Mouse (Mus musculus) embryonic facial prominence, embryonic 14.5 days (tissue): ENCODE results near the gene Tomm20. TPM values are rescaled to one million over a fixed set of nuclear protein-coding genes. Genes with fewer than 3 reads are reported as not detected.
"Not testable (repeated sequence)": the region's sequence is repeated elsewhere in the genome, so short reads cannot be mapped to it uniquely, and the experiment has no call there.

Source experiments
- ATAC-seq: fragments of 200-750 bp; cut with Nextera tagmentation; 2 replicates; pipeline ENCODE4 v1.8.0; 2017; ENCODE audit warnings: low read depth, moderate number of reproducible peaks, moderate TSS enrichment
- DNase-seq: peaks from one replicate; pipeline ENCODE4 v3.0.0-alpha.2; 2015; ENCODE audit warnings: low spot score
- H3K27ac ChIP-seq: fragments of 300-500 bp; sonication (generic); replicated peaks from 2 replicates; pipeline ENCODE4 v1.5.1; 2014; ENCODE audit warnings: low read depth, mild to moderate bottlenecking, low read length, moderate library complexity
- H3K27me3 ChIP-seq: fragments of 300-500 bp; sonication (generic); replicated peaks from 2 replicates; pipeline ENCODE4 v1.6.1; 2014; ENCODE audit warnings: low read length; ENCODE audit not compliant: control insufficient read depth, insufficient read depth
- H3K36me3 ChIP-seq: fragments of 300-500 bp; sonication (generic); 2 replicates; pipeline ENCODE4 v1.6.1; 2014; ENCODE audit warnings: low read length, mixed read lengths; ENCODE audit not compliant: control insufficient read depth, insufficient read depth
- H3K4me1 ChIP-seq: fragments of 300-500 bp; sonication (generic); 2 replicates; pipeline ENCODE4 v1.6.1; 2014; ENCODE audit warnings: antibody characterized with exemption, low read length; ENCODE audit not compliant: control insufficient read depth, insufficient read depth
- H3K4me2 ChIP-seq: fragments of 300-500 bp; sonication (generic); 2 replicates; pipeline ENCODE4 v1.6.1; 2014; ENCODE audit warnings: low read depth, mild to moderate bottlenecking, low read length, moderate library complexity, mixed read lengths
- H3K4me3 ChIP-seq: fragments of 300-500 bp; sonication (generic); 2 replicates; pipeline ENCODE4 v1.5.1; 2014; ENCODE audit warnings: low read depth, mild to moderate bottlenecking, low read length
- H3K9ac ChIP-seq: fragments of 300-500 bp; sonication (generic); 2 replicates; pipeline ENCODE4 v1.6.1; 2014; ENCODE audit warnings: low read depth, mild to moderate bottlenecking, low read length, moderate library complexity, mixed read lengths
- H3K9me3 ChIP-seq: fragments of 300-500 bp; sonication (generic); 2 replicates; pipeline ENCODE4 v1.6.1; 2016; ENCODE audit warnings: low read length; ENCODE audit not compliant: control insufficient read depth
- WGBS: fragments of 180-500 bp; shearing (Covaris S2); extraction: QIAGEN DNeasy Blood & Tissue Kit; methylation state at CpG from one replicate; pipeline ENCODE4 v1.1.7; 2014; 5-methylcytosine and 5-hydroxymethylcytosine counted together
- polyA plus RNA-seq: library from polyadenylated mRNA; unstranded; fragments of >200 nt; fragmentation: Nextera tagmentation; extraction: Ambion mirVana; gene quantifications from 2 replicates; pipeline ENCODE4 v1.2.1, GENCODE M21; 2014

The Tomm20 gene
- 200 and 217 TPM in 2 replicates for polyA plus RNA-seq

DNA sequence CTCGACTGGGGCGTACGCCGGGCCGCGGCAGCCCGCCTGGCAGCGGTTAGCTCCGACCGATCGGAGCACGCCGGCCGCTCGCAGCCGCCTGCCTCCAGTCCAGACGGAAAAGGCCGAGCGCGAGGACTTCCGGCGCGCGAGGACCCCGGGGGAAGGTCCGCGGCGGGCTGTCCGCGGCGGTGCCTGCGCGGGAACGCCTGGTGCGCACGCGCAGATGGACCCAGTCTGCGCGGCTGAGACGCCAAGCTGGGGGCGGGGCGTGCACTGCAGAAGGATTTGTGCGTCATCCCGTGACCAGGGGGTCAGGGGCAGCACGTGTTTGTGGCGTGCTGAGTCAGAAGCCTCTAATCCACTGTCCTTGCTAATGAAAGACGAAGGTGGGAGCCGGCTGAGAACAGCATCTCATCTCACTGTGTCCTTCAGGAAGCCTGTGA is at the start of gene Tomm20:
Gene Tomm20, minus strand, starts transcription at position 115 of the 434 bp plus-strand sequence.
- Histone ChIP-seq H3K4me2 (peak within 1 kb of the TSS; percentile 84), H3K36me3 (peaks cover 30% of the 10 kb centered on the region), H3K9ac (peak within 1 kb of the TSS; percentile 92), H3K9me3 (no peaks in the 10 kb centered on the region), H3K4me3 (peak within 1 kb of the TSS; percentile 84), H3K27me3 (no peaks in the 10 kb centered on the region), H3K27ac (peak within 1 kb of the TSS; percentile 92), H3K4me1 (peaks cover 12% of the 10 kb centered on the region)
- DNase-seq (peak; percentile 97), ATAC-seq (peak; percentile 94)
- WGBS: 0% methylated on average over 7 of the region's 48 CpGs

DNA sequence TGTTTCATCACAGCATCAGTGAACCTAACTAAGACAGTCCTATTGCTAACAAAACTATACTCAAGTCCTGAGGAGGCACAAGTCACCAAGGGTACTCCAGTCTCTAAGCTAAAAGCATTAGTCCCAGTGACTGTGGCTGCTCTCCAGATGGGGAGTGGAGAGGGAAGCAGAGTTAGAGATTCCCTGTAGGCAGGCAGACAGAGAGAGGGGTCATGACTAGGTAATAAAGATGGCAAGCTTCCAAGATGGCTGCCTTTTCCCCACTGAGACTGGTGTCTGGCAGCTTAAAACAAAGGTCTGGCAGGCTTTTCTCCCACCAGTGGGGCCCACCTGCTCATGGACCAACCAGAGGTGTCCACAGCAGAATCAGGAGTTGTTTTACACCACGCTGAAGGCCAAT is 48.9 kb upstream of the Tomm20 start:
- Histone ChIP-seq H3K4me2 (no peak overlapping the region), H3K4me1 (no peaks in the 10 kb centered on the region), H3K4me3 (no peak overlapping the region), H3K36me3 (no peaks in the 10 kb centered on the region), H3K9me3 (peaks cover 5% of the 10 kb centered on the region; the same call in 1 of the 2 replicates), H3K27ac (no peak overlapping the region), H3K27me3 (no peaks in the 10 kb centered on the region), H3K9ac (no peak overlapping the region)
- 77% methylated on average over 1 of the region's 1 CpGs for WGBS
- ATAC-seq: no peak
- no peak for DNase-seq

DNA sequence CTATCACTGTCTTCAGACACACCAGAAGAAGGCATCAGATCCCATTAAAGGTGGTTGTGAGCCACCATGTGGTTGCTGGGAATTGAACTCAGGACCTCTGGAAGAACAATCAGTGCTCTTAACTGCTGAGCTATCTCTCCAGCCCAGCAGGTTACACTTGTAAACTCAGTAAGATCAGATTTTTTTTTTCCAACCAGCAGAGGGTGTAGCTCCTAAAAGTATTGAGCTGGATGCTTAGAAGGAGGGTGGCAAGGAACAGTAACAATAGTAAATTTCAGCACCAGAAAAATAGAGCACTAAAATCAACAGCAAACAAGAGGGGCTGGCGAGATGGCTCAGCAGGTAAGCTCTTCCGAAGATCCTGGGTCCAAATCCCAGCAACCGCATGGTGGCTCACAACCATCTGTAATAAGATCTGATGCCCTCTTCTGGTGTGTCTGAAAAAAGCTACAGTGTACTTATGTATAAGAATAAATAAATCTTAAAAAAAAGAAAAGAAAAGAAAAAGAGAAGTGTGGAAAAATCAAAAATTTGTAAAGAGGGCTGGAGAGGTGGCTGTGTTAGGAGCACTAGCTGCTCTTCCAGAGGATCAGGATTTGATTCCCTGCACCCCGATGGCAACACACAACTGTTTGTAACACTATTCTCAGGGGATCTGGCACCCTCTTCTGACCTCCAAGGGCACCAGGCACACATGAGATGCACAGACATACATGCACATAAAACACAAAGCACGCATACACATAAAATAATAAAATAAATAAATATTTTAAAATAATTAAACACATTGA is 43.9 kb upstream of the Tomm20 start:
- ATAC-seq (no peak), DNase-seq (peak; percentile 70)
- Histone ChIP-seq H3K9me3 (peaks cover 5% of the 10 kb centered on the region; the same call in 1 of the 2 replicates), H3K4me3 (no peak overlapping the region), H3K27ac (no peak overlapping the region), H3K27me3 (no peaks in the 10 kb centered on the region), H3K9ac (no peak overlapping the region), H3K4me2 (no peak overlapping the region), H3K4me1 (0 out of 2 replicates have a peak, but pooled peaks cover 4% of the 10 kb centered on the region), H3K36me3 (no peaks in the 10 kb centered on the region)
- 73% methylated on average over 5 of the region's 5 CpGs for WGBS

DNA sequence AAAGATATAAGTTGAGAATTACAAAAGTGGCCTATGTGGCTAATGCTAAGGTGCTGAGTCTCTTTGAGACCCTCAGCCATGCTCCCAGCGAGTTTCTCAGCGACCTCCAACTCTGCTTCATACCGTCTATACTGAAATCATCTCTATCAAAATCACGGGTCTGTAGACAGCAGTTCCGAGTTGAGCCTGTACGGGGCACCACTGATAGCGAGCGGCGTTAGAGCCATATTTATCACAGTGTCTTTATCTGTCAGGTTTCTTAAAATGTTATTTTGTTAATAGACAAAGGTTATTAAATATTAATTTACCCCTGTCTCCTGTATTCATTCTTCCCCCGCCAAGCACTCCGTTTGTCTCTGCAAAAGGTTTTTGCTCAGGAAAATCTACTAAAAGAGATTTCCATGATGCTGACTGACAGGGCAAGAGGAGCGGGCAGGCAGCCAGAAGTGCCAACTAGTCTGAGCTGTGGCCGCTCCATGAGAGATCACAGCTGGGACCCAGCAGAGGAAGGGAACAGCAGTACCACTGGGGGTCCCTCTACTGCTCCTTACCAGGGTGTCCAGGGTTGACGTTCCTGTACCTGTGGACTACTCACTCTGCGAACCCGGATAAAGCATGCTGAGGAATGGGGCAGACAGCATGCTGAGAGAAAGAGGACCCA is 42.8 kb upstream of the Tomm20 start:
- Histone ChIP-seq H3K4me2 (no peak overlapping the region), H3K9ac (no peak overlapping the region), H3K4me3 (no peak overlapping the region), H3K4me1 (0 out of 2 replicates have a peak, but pooled peaks cover 4% of the 10 kb centered on the region), H3K27me3 (no peaks in the 10 kb centered on the region), H3K9me3 (peaks cover 5% of the 10 kb centered on the region; the same call in 1 of the 2 replicates), H3K36me3 (no peaks in the 10 kb centered on the region), H3K27ac (no peak overlapping the region)
- 64% methylated on average over 16 of the region's 16 CpGs for WGBS
- ATAC-seq (no peak), DNase-seq (no peak)

DNA sequence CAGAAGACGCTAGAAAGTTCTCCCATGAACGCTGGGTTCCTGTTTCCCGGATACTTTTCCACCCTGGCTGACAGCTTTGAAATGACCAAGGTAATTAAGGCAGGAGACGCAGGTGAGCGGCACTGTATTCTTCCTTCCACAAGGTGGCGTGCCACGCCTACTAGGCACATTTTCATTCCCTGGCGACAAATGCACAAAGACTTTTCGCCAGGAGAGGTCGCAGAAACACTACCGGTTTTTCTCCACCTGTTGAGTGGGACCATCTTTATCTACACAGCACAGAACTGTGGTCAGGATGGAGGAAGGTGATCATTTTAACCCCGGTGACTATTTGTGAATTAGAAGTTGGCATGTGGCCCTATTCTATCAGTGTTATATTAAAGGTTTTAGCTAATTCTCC is 40.9 kb upstream of the Tomm20 start:
- ATAC-seq: peak; percentile 67
- Histone ChIP-seq H3K36me3 (no peaks in the 10 kb centered on the region), H3K9ac (no peak overlapping the region), H3K27ac (no peak overlapping the region), H3K4me1 (0 out of 2 replicates have a peak, but pooled peaks cover 4% of the 10 kb centered on the region), H3K27me3 (no peaks in the 10 kb centered on the region), H3K9me3 (peaks cover 5% of the 10 kb centered on the region; the same call in 1 of the 2 replicates), H3K4me3 (no peak overlapping the region), H3K4me2 (peak overlapping the region; percentile 34)
- 2% methylated on average over 12 of the region's 12 CpGs for WGBS
- peak; percentile 92 for DNase-seq

DNA sequence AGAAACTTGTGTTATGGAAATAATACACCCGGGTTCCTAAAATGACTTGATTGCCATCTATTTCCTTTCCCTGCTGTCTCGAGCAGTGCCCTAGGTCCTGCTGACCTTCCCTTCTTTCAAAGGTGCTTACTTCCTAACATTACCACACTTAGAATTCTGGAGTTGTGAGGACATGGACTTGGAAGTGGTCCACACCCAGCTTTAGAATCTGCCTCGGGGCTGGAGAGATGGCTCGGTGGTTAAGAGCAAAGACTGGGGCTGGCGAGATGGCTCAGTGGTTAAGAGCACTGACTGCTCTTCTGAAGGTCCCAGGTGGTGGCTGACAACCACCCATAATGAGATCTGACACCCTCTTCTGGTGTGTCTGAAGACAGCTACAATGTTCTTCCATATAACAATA is 34.4 kb upstream of the Tomm20 start:
- H3K4me1 ChIP-seq: no peaks in the 10 kb centered on the region

DNA sequence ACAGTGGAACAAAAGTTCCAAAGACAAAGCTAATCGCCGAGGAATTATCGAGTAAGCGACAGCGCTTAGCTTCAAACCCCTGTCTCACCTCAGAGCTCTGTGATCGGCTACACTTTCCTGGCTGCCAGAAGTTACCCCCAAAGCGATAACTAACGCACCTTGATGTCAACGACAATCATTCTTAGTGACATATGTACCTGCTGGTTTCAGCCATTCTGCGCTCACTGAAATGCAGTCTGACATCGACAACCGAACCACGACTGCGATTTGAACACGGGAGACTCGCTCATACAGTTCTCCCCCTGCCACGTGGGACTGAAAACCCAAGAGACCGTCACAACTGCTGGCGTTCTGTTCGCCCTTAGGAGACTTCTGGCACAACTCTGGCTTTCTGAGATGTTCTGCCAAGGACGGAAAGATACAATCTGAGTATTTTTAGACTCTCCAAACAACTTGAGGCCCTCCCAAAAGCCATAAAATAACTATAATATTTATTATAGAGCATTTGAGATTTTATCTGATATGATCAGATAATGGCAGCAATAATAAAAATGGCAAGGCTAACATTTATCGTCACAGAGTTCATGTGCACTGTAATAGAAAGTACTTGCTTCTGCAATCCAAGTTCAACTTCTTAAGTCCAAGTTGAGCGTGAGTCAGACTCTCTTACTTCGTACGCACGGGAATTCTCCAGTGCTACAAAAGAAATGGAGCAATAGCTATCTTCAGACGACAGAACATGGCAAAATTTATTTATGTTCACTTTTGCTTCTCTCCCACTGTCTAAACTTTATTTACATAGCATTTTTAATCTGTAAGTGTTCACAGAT is 33.7 kb upstream of the Tomm20 start:
- Histone ChIP-seq H3K27me3 (0 out of 2 replicates have a peak, but pooled peaks cover 9% of the 10 kb centered on the region), H3K27ac (no peak overlapping the region), H3K9ac (no peak overlapping the region; the same call in 1 of the 2 replicates), H3K4me2 (peak overlapping the region; percentile 50), H3K4me3 (peak overlapping the region; percentile 27), H3K36me3 (no peaks in the 10 kb centered on the region), H3K4me1 (no peaks in the 10 kb centered on the region), H3K9me3 (no peaks in the 10 kb centered on the region)
- 26% methylated on average over 27 of the region's 27 CpGs for whole genome bisulfite sequencing
- DNase-seq (peak; percentile 38), ATAC-seq (no peak)

More for the DNA sequence above, 34.4 kb upstream of the Tomm20 start:
- Histone ChIP-seq H3K9ac (no peak overlapping the region), H3K36me3 (no peaks in the 10 kb centered on the region), H3K27me3 (0 out of 2 replicates have a peak, but pooled peaks cover 9% of the 10 kb centered on the region), H3K4me2 (no peak overlapping the region), H3K4me3 (no peak overlapping the region), H3K27ac (no peak overlapping the region), H3K9me3 (no peaks in the 10 kb centered on the region)
- WGBS: 46% methylated on average over 5 of the region's 5 CpGs
- no peak for ATAC-seq
- DNase-seq: no peak

DNA sequence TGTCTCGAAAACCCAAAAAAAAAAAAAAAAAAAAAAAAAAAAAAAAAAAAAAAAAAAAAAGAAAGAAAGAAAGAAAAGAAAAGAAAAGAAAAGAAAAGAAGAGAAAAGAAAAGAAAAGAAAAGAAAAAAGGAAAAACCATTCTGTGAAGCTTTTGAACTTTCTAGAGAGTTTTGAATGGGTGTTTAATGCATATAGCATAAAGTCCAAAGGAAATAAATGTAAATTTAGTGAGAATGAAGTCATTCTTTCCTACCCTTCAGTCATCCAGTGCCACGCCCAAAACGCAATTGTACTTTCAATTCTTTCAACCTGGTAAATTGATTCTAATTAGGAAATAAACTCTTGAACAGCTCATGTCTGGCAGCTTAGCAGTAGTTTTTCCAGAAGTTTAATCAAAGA is 32.9 kb upstream of the Tomm20 start:
- Histone ChIP-seq H3K4me3 (peak overlapping the region; percentile 27), H3K4me2 (peak overlapping the region; percentile 50)
- DNase-seq, H3K27ac ChIP-seq, ATAC-seq, H3K4me1 ChIP-seq, H3K9me3 ChIP-seq, H3K9ac ChIP-seq, H3K27me3 ChIP-seq, H3K36me3 ChIP-seq: not testable (repeated sequence)
- WGBS: 44% methylated on average over 2 of the region's 3 CpGs
